Mouse (Mus musculus) MEL (cell line): ENCODE results near the gene Epb41l1.

Source experiments
- CHD2 ChIP-seq: IDR thresholded peaks from 2 replicates; pipeline ENCODE4 v1.6.1; 2011; ENCODE audit warnings: low read length, improper control_type of control experiment
- CTCF ChIP-seq, 3 experiments: IDR thresholded peaks in 2 of 3; conservative IDR thresholded peaks in 1 of 3; 2 replicates each; pipeline ENCODE4 v1.5.1; 2011 to 2012; ENCODE audit warnings: low read length in 3 of 3, low read depth in 2 of 3, mild to moderate bottlenecking in 2 of 3, improper control_type of control experiment in 1 of 3, inconsistent platforms in 1 of 3, mixed read lengths in 1 of 3, moderate library complexity in 1 of 3; ENCODE audit not compliant: control insufficient read depth in 1 of 3, insufficient read depth in 1 of 3, poor library complexity in 1 of 3, severe bottlenecking in 1 of 3
- E2F4 ChIP-seq: IDR thresholded peaks from 2 replicates; pipeline ENCODE4 v1.6.1; 2011; ENCODE audit warnings: low read depth, low read length, improper control_type of control experiment, borderline replicate concordance
- ELF1 ChIP-seq: IDR thresholded peaks from 2 replicates; pipeline ENCODE4 v1.6.1; 2014; ENCODE audit warnings: low read depth, mild to moderate bottlenecking, inconsistent platforms, low read length, improper control_type of control experiment, moderate library complexity
- EP300 ChIP-seq, 2 experiments: IDR thresholded peaks; 2 replicates each; pipeline ENCODE4 v1.6.1; 2011; ENCODE audit warnings: improper control_type of control experiment in 2 of 2, low read length in 2 of 2, low read depth in 1 of 2, mild to moderate bottlenecking in 1 of 2
- ETS1 ChIP-seq: IDR thresholded peaks from 2 replicates; pipeline ENCODE4 v1.6.1; 2012; ENCODE audit warnings: low read depth, mild to moderate bottlenecking, inconsistent platforms, low read length, improper control_type of control experiment, moderate library complexity
- JUND ChIP-seq: IDR thresholded peaks from 2 replicates; pipeline ENCODE4 v1.6.1; 2011; ENCODE audit warnings: low read depth, mild to moderate bottlenecking, improper control_type of control experiment, low read length
- MAX ChIP-seq: IDR thresholded peaks from 2 replicates; pipeline ENCODE4 v1.6.1; 2011; ENCODE audit warnings: low read length, improper control_type of control experiment
- MYC ChIP-seq: IDR thresholded peaks from 2 replicates; pipeline ENCODE4 v1.6.1; 2011; ENCODE audit warnings: low read depth, mild to moderate bottlenecking, low read length, improper control_type of control experiment, moderate library complexity
- NRF1 ChIP-seq: IDR thresholded peaks from 2 replicates; pipeline ENCODE4 v1.6.1; 2014; ENCODE audit warnings: low read depth, mild to moderate bottlenecking, inconsistent platforms, low read length, improper control_type of control experiment, moderate library complexity; ENCODE audit not compliant: poor library complexity, insufficient read depth, severe bottlenecking
- POLR2A ChIP-seq, 2 experiments: IDR thresholded peaks; 2 replicates each; pipeline ENCODE4 v1.6.1; 2011 to 2012; ENCODE audit warnings: low read length in 2 of 2, mild to moderate bottlenecking in 2 of 2, control low read depth in 1 of 2, improper control_type of control experiment in 1 of 2, low read depth in 1 of 2, moderate library complexity in 1 of 2; ENCODE audit not compliant: control insufficient read depth in 1 of 2, insufficient read depth in 1 of 2, poor library complexity in 1 of 2
- POLR2AphosphoS2 ChIP-seq: IDR thresholded peaks from 2 replicates; pipeline ENCODE4 v1.6.1; 2011; ENCODE audit warnings: low read length, improper control_type of control experiment
- ZKSCAN1 ChIP-seq: IDR thresholded peaks from 2 replicates; pipeline ENCODE4 v1.6.1; 2012; ENCODE audit warnings: low read depth, mild to moderate bottlenecking, inconsistent platforms, low read length, improper control_type of control experiment, moderate library complexity

DNA sequence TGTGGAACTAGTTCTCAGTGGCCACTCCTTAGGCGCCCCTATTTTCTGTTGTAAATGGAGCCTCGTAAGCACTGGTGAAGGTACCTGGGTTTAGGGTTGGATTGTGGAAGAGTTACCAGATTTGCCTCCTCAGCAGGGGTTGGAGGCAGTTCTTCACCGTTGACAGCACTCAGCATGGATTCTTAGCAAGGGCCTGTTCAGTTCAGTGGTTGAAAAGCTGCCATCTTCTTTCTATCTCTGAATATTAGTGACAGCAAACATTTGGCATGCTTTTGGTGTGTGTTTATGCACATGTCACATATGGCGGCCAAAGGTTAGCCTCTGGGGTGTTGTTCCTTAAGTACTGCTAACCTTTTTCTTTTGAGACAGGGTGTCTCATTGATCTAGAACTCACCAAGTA is 131.7 kb downstream of the Epb41l1 start:
- no peak for TF ChIP-seq CTCF (IDR thresholded peaks at IDR 0.05 in 2 of 3, conservative IDR thresholded peaks at IDR 0.05 in 1 of 3; ENCODE audit: control insufficient read depth in 1 of 3, insufficient read depth in 1 of 3, low read depth in 2 of 3, low read length in 3 of 3, poor library complexity in 1 of 3, severe bottlenecking in 1 of 3)
- no peak for TF ChIP-seq EP300 (IDR thresholded peaks at IDR 0.05; ENCODE audit: low read depth in 1 of 2, low read length in 2 of 2)
- TF ChIP-seq JUND = no peak
- no peak for TF ChIP-seq ZKSCAN1
- TF ChIP-seq CHD2 = no peak
- no peak for TF ChIP-seq POLR2A (IDR thresholded peaks at IDR 0.05; ENCODE audit: control insufficient read depth in 1 of 2, insufficient read depth in 1 of 2, low read depth in 1 of 2, low read length in 2 of 2, poor library complexity in 1 of 2)
- no peak for TF ChIP-seq NRF1
- no peak for TF ChIP-seq ETS1
- no peak for TF ChIP-seq MAX
- TF ChIP-seq POLR2AphosphoS2 = no peak
- TF ChIP-seq E2F4 = no peak
- no peak for TF ChIP-seq MYC
- TF ChIP-seq ELF1 = no peak
